Mouse (Mus musculus) R1 (cell line): ENCODE measurements around the gene Svip.
A peak's percentile ranks its signal among the peaks of the same experiment; 100 is the strongest.

Experiments used
- DNase-seq: peaks from one replicate; pipeline ENCODE4 v3.0.0-alpha.2; 2018; ENCODE audit warnings: low read depth, low spot score

Svip gene

GRCm38 (mm10) chr7:52005511-52006295 is at the start of gene Svip:
TSS of gene Svip (minus strand) at chr7:52006018.
- peak; percentile 98 for DNase-seq

- peak; percentile 63 for DNase-seq
Observed at GRCm38 (mm10) chr7:52037600-52038582, 32.1 kb upstream of the Svip start.

GRCm38 (mm10) chr7:52024050-52024626 is 18.3 kb upstream of the Svip start:
- no peak for DNase-seq

- no peak for DNase-seq
Observed at GRCm38 (mm10) chr7:52022039-52022438, 16.2 kb upstream of the Svip start.

- no peak for DNase-seq
Observed at GRCm38 (mm10) chr7:52015628-52016027, 9.8 kb upstream of the Svip start, which contains the start of gene 1700015G11Rik. TSS of gene 1700015G11Rik (minus strand) at chr7:52015728.

- DNase-seq, result peak; percentile 16
Observed at GRCm38 (mm10) chr7:52015180-52015579, 9.4 kb upstream of the Svip start.

- no peak for DNase-seq
Observed at GRCm38 (mm10) chr7:52013457-52013856, 7.6 kb upstream of the Svip start.

GRCm38 (mm10) chr7:52007138-52007537 is 1.3 kb upstream of the Svip start:
- no peak for DNase-seq

- no peak for DNase-seq
Observed at GRCm38 (mm10) chr7:52006296-52006630, 445 bp upstream of the Svip start.

GRCm38 (mm10) chr7:51991020-51991419 is 14.8 kb downstream of the Svip start:
- DNase-seq, result no peak

- DNase-seq, result no peak
Observed at GRCm38 (mm10) chr7:51986909-51987308, 18.9 kb downstream of the Svip start.

- no peak for DNase-seq
Observed at GRCm38 (mm10) chr7:51985763-51986162, 20.1 kb downstream of the Svip start.

GRCm38 (mm10) chr7:51982303-51982702 is 23.5 kb downstream of the Svip start:
- DNase-seq, result no peak

GRCm38 (mm10) chr7:51979271-51979670 is 26.5 kb downstream of the Svip start:
- DNase-seq, result peak; percentile 13

- DNase-seq, result no peak
Observed at GRCm38 (mm10) chr7:51975181-51975580, 30.6 kb downstream of the Svip start.

GRCm38 (mm10) chr7:51973526-51973925 is 32.3 kb downstream of the Svip start:
- DNase-seq, result no peak

GRCm38 (mm10) chr7:51973091-51973490 is 32.7 kb downstream of the Svip start:
- no peak for DNase-seq

- peak; percentile 63 for DNase-seq
Observed at GRCm38 (mm10) chr7:51972252-51972855, 33.5 kb downstream of the Svip start.

GRCm38 (mm10) chr7:51969379-51969778 is 36.4 kb downstream of the Svip start:
- no peak for DNase-seq

- no peak for DNase-seq
Observed at GRCm38 (mm10) chr7:51967581-51967980, 38.2 kb downstream of the Svip start.

- DNase-seq, result no peak
Observed at GRCm38 (mm10) chr7:51964681-51965080, 41.1 kb downstream of the Svip start.
